Mouse (Mus musculus): Measurements from ENCODE around the gene Cyp2s1. TPM values are rescaled to one million over a fixed set of nuclear protein-coding genes. Genes with fewer than 3 reads are reported as not detected.
"Not testable (repeated sequence)": the region's sequence is repeated elsewhere in the genome, so short reads cannot be mapped to it uniquely, and the experiment has no call there.

Cyp2s1 gene
- polyA plus RNA-seq, 1 experiment from 2014 or later = 2.2 TPM

DNA sequence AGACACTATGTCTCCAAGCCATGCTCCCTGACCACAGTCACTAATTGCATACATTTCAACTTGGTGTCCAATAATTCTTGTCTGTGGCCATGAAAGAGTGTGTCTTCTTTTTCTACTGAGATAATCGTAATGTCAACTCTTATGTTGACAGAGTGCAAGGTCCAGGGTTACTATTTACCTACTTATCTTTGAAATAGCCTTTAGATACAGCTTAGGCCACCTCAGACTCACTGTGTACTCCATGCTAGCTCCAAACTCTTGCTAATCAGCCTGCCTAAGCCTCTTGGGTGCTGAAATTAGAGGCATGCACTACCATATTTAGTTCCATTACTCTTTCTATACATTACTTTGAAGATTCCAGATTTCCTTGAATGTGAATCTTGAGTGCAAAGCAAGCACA is 17.3 kb downstream of the Cyp2s1 start:
- Histone ChIP-seq H3K27ac (no peak overlapping the region), H3K4me1 (replicated peaks; ENCODE audit: control insufficient read depth, insufficient read depth, low read length) (no peaks in the 10 kb centered on the region), H3K36me3 (replicated peaks; ENCODE audit: control insufficient read depth, insufficient read depth) (no peaks in the 10 kb centered on the region), H3K27me3 (ENCODE audit: control insufficient read depth, insufficient read depth, low read length) (no peaks in the 10 kb centered on the region), H3K9ac (no peak overlapping the region), H3K9me3 (ENCODE audit: control insufficient read depth, low read length) (no peaks in the 10 kb centered on the region), H3K4me3 (replicated peaks; ENCODE audit: low read length) (no peak overlapping the region), H3K4me2 (replicated peaks) (no peak overlapping the region)
- 87% methylated on average over 1 of the region's 1 CpGs for WGBS
- ATAC-seq (ENCODE audit: low FRiP score) = no peak
- DNase-seq (ENCODE audit: low spot score) = no peak

DNA sequence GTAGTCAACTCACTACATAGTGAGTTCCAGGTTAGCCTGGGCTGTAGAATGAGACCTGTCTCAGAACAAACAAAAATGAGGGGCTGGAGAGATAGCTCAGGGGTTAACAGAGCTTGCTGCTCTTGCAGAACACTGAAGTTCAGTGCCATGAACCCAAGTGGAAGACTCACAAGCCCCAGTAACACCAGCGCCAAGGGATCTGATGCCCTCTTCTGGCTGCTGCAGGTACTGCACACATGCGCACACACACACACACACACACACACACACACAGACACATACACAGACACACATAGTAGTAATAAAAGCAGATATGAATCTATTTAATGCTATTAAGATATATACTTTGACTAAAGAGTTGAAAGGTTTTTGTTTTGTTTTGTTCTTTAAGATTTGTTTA is 18.2 kb downstream of the Cyp2s1 start:
- DNase-seq (ENCODE audit: low spot score) (no peak), ATAC-seq (ENCODE audit: low FRiP score) (no peak)
- Histone ChIP-seq H3K27ac (no peak overlapping the region), H3K4me2 (replicated peaks) (no peak overlapping the region), H3K4me3 (replicated peaks; ENCODE audit: low read length) (no peak overlapping the region), H3K4me1 (replicated peaks; ENCODE audit: control insufficient read depth, insufficient read depth, low read length) (no peaks in the 10 kb centered on the region), H3K9ac (no peak overlapping the region), H3K27me3 (ENCODE audit: control insufficient read depth, insufficient read depth, low read length) (no peaks in the 10 kb centered on the region), H3K36me3 (replicated peaks; ENCODE audit: control insufficient read depth, insufficient read depth) (no peaks in the 10 kb centered on the region), H3K9me3 (ENCODE audit: control insufficient read depth, low read length) (no peaks in the 10 kb centered on the region)
- 87% methylated on average over 2 of the region's 2 CpGs for WGBS

- Histone ChIP-seq H3K4me1 (replicated peaks; ENCODE audit: control insufficient read depth, insufficient read depth, low read length) (no peaks in the 10 kb centered on the region), H3K4me2 (replicated peaks) (no peak overlapping the region), H3K36me3 (replicated peaks; ENCODE audit: control insufficient read depth, insufficient read depth) (no peaks in the 10 kb centered on the region), H3K4me3 (replicated peaks; ENCODE audit: low read length) (no peak overlapping the region), H3K9me3 (ENCODE audit: control insufficient read depth, low read length) (no peaks in the 10 kb centered on the region), H3K27me3 (ENCODE audit: control insufficient read depth, insufficient read depth, low read length) (no peaks in the 10 kb centered on the region), H3K9ac (no peak overlapping the region), H3K27ac (no peak overlapping the region)
- DNase-seq (ENCODE audit: low spot score) (no peak), ATAC-seq (ENCODE audit: low FRiP score) (no peak)
- WGBS = 89% methylated on average over 8 of the region's 8 CpGs
These were observed 21.9 kb downstream of the Cyp2s1 start for GRCm38 (mm10) chr7:25794775-25795174.

DNA sequence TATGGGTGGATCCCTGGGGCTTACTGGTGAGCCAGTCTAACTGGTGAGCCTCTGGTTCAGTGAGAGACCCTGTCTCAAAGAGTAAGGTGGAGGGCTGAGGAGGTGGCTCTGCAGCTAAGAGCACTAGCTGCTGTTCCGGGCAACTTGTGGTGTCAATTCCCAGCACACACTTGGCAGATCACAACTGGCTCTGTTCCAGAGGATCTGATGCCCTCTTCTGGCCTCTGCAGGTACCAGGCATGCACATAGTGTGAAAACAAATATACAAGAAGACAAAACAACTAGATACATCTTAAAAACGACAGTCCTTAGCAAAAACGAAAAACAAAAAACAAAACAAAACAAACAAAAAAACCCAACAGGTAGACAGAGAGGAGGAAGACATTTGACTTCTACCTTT is 23.0 kb downstream of the Cyp2s1 start:
- WGBS = 63% methylated on average over 3 of the region's 3 CpGs
- H3K4me2 ChIP-seq (replicated peaks) = no peak overlapping the region
- no peaks in the 10 kb centered on the region for H3K27me3 ChIP-seq (ENCODE audit: control insufficient read depth, insufficient read depth, low read length)
- H3K4me3 ChIP-seq (replicated peaks; ENCODE audit: low read length) = no peak overlapping the region
- H3K9me3 ChIP-seq (ENCODE audit: control insufficient read depth, low read length) = no peaks in the 10 kb centered on the region
- peaks cover 2% of the 10 kb centered on the region; the same call in 1 of the 2 replicates for H3K4me1 ChIP-seq (replicated peaks; ENCODE audit: control insufficient read depth, insufficient read depth, low read length)
- no peak for ATAC-seq (ENCODE audit: low FRiP score)
- no peaks in the 10 kb centered on the region for H3K36me3 ChIP-seq (replicated peaks; ENCODE audit: control insufficient read depth, insufficient read depth)
- DNase-seq (ENCODE audit: low spot score) = no peak
- no peak overlapping the region for H3K27ac ChIP-seq
- no peak overlapping the region for H3K9ac ChIP-seq

- WGBS = 74% methylated on average over 9 of the region's 9 CpGs
- H3K9me3 ChIP-seq (ENCODE audit: control insufficient read depth, low read length); H3K4me2 ChIP-seq (replicated peaks); H3K27ac ChIP-seq; H3K4me1 ChIP-seq (replicated peaks; ENCODE audit: control insufficient read depth, insufficient read depth, low read length); H3K36me3 ChIP-seq (replicated peaks; ENCODE audit: control insufficient read depth, insufficient read depth); H3K9ac ChIP-seq; ATAC-seq (ENCODE audit: low FRiP score); H3K27me3 ChIP-seq (ENCODE audit: control insufficient read depth, insufficient read depth, low read length); DNase-seq (ENCODE audit: low spot score); H3K4me3 ChIP-seq (replicated peaks; ENCODE audit: low read length): not testable (repeated sequence)
These were observed 23.7 kb downstream of the Cyp2s1 start for GRCm38 (mm10) chr7:25792966-25793365.

DNA sequence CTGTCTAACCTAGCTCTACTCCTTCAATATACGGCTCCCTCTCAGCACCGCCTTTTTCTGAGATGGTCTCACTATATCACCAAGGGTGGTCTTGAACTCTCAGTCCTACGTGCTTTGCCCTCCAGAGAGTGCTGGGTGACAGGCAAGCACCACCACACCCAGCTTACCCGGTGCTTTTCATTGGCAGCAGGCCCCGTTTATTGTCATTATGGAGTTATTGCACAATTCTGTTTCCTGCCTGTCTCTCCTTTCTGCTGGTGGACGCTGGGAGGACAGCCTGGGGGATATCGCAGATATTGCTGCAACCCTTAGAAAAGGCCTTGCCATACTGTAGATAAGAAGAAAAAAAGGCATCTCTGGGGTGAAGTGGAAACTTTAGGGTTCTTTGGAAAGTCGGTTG is 26.1 kb downstream of the Cyp2s1 start:
- no peak overlapping the region for H3K4me2 ChIP-seq (replicated peaks)
- WGBS = 76% methylated on average over 8 of the region's 8 CpGs
- H3K4me1 ChIP-seq (replicated peaks; ENCODE audit: control insufficient read depth, insufficient read depth, low read length) = peaks cover 11% of the 10 kb centered on the region; the same call in 1 of the 2 replicates
- H3K27ac ChIP-seq = no peak overlapping the region
- no peak overlapping the region for H3K4me3 ChIP-seq (replicated peaks; ENCODE audit: low read length)
- no peaks in the 10 kb centered on the region for H3K27me3 ChIP-seq (ENCODE audit: control insufficient read depth, insufficient read depth, low read length)
- ATAC-seq (ENCODE audit: low FRiP score) (no peak), DNase-seq (ENCODE audit: low spot score) (no peak)
- H3K9ac ChIP-seq = no peak overlapping the region
- no peaks in the 10 kb centered on the region for H3K9me3 ChIP-seq (ENCODE audit: control insufficient read depth, low read length)
- no peaks in the 10 kb centered on the region for H3K36me3 ChIP-seq (replicated peaks; ENCODE audit: control insufficient read depth, insufficient read depth)

DNA sequence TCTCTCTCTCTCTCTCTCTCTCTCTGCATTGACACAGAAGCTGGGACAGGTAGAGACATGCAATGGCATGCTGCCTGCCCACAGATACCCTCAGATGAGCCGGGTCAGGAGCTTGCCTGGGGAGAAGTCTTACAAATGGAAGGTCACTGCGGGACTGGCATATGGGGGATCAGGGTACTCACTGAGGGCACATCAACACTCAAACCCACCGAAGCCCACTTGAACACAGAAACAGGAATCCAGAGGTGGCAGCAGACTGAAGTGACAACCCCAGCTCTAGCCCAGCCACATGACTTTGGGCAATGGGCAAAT is 27.6 kb downstream of the Cyp2s1 start:
- Histone ChIP-seq H3K4me3 (replicated peaks; ENCODE audit: low read length) (no peak overlapping the region; the same call in 1 of the 2 replicates), H3K9me3 (ENCODE audit: control insufficient read depth, low read length) (no peaks in the 10 kb centered on the region), H3K4me1 (replicated peaks; ENCODE audit: control insufficient read depth, insufficient read depth, low read length) (peaks cover 11% of the 10 kb centered on the region; the same call in 1 of the 2 replicates), H3K9ac (no peak overlapping the region), H3K36me3 (replicated peaks; ENCODE audit: control insufficient read depth, insufficient read depth) (no peaks in the 10 kb centered on the region), H3K27me3 (ENCODE audit: control insufficient read depth, insufficient read depth, low read length) (no peaks in the 10 kb centered on the region), H3K27ac (no peak overlapping the region), H3K4me2 (replicated peaks) (peak overlapping the region; percentile 60)
- no peak for DNase-seq (ENCODE audit: low spot score)
- 38% methylated on average over 3 of the region's 3 CpGs for WGBS
- ATAC-seq (ENCODE audit: low FRiP score) = no peak

GRCm38 (mm10) chr7:25788220-25789128 is 28.2 kb downstream of the Cyp2s1 start, which contains the start of gene Axl:
Gene Axl, minus strand, starts transcription at chr7:25788705.
- Histone ChIP-seq H3K27ac (peak within 1 kb of the TSS; percentile 41; the same call in 1 of the 2 replicates), H3K9ac (peak within 1 kb of the TSS; percentile 50), H3K4me1 (replicated peaks; ENCODE audit: control insufficient read depth, insufficient read depth, low read length) (peaks cover 11% of the 10 kb centered on the region; the same call in 1 of the 2 replicates), H3K27me3 (ENCODE audit: control insufficient read depth, insufficient read depth, low read length) (no peaks in the 10 kb centered on the region), H3K36me3 (replicated peaks; ENCODE audit: control insufficient read depth, insufficient read depth) (no peaks in the 10 kb centered on the region), H3K4me3 (replicated peaks; ENCODE audit: low read length) (peak within 1 kb of the TSS; percentile 35), H3K9me3 (ENCODE audit: control insufficient read depth, low read length) (no peaks in the 10 kb centered on the region), H3K4me2 (replicated peaks) (peak within 1 kb of the TSS; percentile 60)
- ATAC-seq (ENCODE audit: low FRiP score) (peak; percentile 81), DNase-seq (ENCODE audit: low spot score) (peak; percentile 52)
- WGBS = under 1% methylated on average over 25 of the region's 30 CpGs

GRCm38 (mm10) chr7:25787456-25788219 is 29.1 kb downstream of the Cyp2s1 start:
- H3K27me3 ChIP-seq (ENCODE audit: control insufficient read depth, insufficient read depth, low read length) = no peaks in the 10 kb centered on the region
- no peaks in the 10 kb centered on the region for H3K9me3 ChIP-seq (ENCODE audit: control insufficient read depth, low read length)
- H3K27ac ChIP-seq = peak overlapping the region; percentile 41; the same call in 1 of the 2 replicates
- no peak for DNase-seq (ENCODE audit: low spot score)
- WGBS = 21% methylated on average over 9 of the region's 9 CpGs
- peak overlapping the region; percentile 60 for H3K4me2 ChIP-seq (replicated peaks)
- H3K4me1 ChIP-seq (replicated peaks; ENCODE audit: control insufficient read depth, insufficient read depth, low read length) = peaks cover 11% of the 10 kb centered on the region; the same call in 1 of the 2 replicates
- H3K9ac ChIP-seq = peak overlapping the region; percentile 50; the same call in 1 of the 2 replicates
- ATAC-seq (ENCODE audit: low FRiP score) = peak; percentile 55; the same call in 1 of the 2 replicates
- no peaks in the 10 kb centered on the region for H3K36me3 ChIP-seq (replicated peaks; ENCODE audit: control insufficient read depth, insufficient read depth)
- peak overlapping the region; percentile 35 for H3K4me3 ChIP-seq (replicated peaks; ENCODE audit: low read length)

All from hindbrain, embryonic 14.5 days (tissue).